Mouse (Mus musculus) kidney, embryonic 14.5 days (tissue): ENCODE results near the gene Cpvl. TPM values are rescaled to one million over a fixed set of nuclear protein-coding genes. Genes with fewer than 3 reads are reported as not detected.

Experiments
- ATAC-seq: fragments of 200-750 bp; cut with Nextera tagmentation; 2 replicates; pipeline ENCODE4 v1.8.0; 2017; ENCODE audit warnings: moderate number of reproducible peaks, mild to moderate bottlenecking, moderate TSS enrichment, moderate library complexity; ENCODE audit not compliant: low FRiP score, low TSS enrichment
- H3K27ac ChIP-seq: fragments of 300-500 bp; sonication (generic); 2 replicates; pipeline ENCODE4 v1.5.1; 2014; ENCODE audit warnings: low read depth, mild to moderate bottlenecking, low read length, moderate library complexity, mixed read lengths
- H3K27me3 ChIP-seq: fragments of 300-500 bp; sonication (generic); 2 replicates; pipeline ENCODE4 v1.6.1; 2014; ENCODE audit warnings: mild to moderate bottlenecking, low read length; ENCODE audit not compliant: control insufficient read depth, insufficient read depth
- H3K36me3 ChIP-seq: fragments of 300-500 bp; sonication (generic); 2 replicates; pipeline ENCODE4 v1.6.1; 2014; ENCODE audit warnings: low read length, mixed read lengths; ENCODE audit not compliant: control insufficient read depth, insufficient read depth
- H3K4me1 ChIP-seq: fragments of 300-500 bp; sonication (generic); 2 replicates; pipeline ENCODE4 v1.6.1; 2014; ENCODE audit warnings: low read length, mixed read lengths; ENCODE audit not compliant: control insufficient read depth, insufficient read depth
- H3K4me2 ChIP-seq: fragments of 300-500 bp; sonication (generic); replicated peaks from 2 replicates; pipeline ENCODE4 v1.6.1; 2014; ENCODE audit warnings: low read depth, mild to moderate bottlenecking, low read length
- H3K4me3 ChIP-seq: fragments of 300-500 bp; sonication (generic); 2 replicates; pipeline ENCODE4 v1.5.1; 2014; ENCODE audit warnings: mild to moderate bottlenecking, low read length
- H3K9ac ChIP-seq: fragments of 300-500 bp; sonication (generic); 2 replicates; pipeline ENCODE4 v1.6.1; 2014; ENCODE audit warnings: low read depth, mild to moderate bottlenecking, low read length, moderate library complexity
- H3K9me3 ChIP-seq: fragments of 300-500 bp; sonication (generic); 2 replicates; pipeline ENCODE4 v1.6.1; 2016; ENCODE audit warnings: low read length; ENCODE audit not compliant: control insufficient read depth
- WGBS: fragments of 180-500 bp; shearing (Covaris S2); extraction: QIAGEN DNeasy Blood & Tissue Kit; methylation state at CpG from one replicate; pipeline ENCODE4 v1.1.7; 2014; 5-methylcytosine and 5-hydroxymethylcytosine counted together
- polyA plus RNA-seq: library from polyadenylated mRNA; unstranded; fragments of >200 nt; fragmentation: Nextera tagmentation; extraction: Ambion mirVana; gene quantifications from 2 replicates; pipeline ENCODE4 v1.2.1, GENCODE M21; 2014

The Cpvl gene
- polyA plus RNA-seq, 1 experiment from 2014 or later, result 0.32 TPM

DNA sequence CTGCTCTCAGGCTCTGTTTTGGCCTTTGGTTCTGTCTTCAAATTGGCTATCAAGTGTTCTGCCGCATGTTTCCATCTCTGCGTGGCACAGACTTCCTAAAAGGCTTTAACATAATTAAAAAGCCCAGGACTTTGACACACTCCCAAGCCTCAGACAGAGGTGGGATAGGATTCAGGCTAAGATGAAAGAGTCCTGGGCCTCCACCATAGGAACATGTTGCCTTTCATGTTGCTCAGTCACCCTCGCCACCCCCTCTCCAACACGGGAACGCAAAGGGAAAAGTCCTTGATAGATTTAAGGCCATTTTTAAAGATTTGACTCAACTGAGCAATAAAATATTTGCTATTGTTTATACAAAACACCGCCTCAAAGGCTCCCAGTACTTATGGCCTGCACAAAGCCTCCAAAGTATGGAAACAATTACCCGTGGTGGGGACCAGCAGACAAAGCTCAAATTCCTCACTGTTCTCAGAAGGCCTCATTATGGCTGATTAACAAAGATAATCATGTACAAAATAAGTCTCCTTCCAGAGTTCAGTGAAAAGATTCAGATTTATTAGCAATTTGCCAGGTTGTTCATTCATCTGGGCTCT is 80.5 kb downstream of the Cpvl start:
- H3K9ac ChIP-seq, result no peak overlapping the region
- H3K27ac ChIP-seq, result peak overlapping the region; percentile 39; the same call in 1 of the 2 replicates
- no peak overlapping the region for H3K4me3 ChIP-seq
- no peaks in the 10 kb centered on the region for H3K36me3 ChIP-seq
- H3K4me1 ChIP-seq, result peaks cover 10% of the 10 kb centered on the region
- no peak overlapping the region for H3K4me2 ChIP-seq
- no peaks in the 10 kb centered on the region for H3K27me3 ChIP-seq
- 22% methylated on average over 7 of the region's 7 CpGs for WGBS
- no peaks in the 10 kb centered on the region for H3K9me3 ChIP-seq
- peak; percentile 62; the same call in 1 of the 2 replicates for ATAC-seq

DNA sequence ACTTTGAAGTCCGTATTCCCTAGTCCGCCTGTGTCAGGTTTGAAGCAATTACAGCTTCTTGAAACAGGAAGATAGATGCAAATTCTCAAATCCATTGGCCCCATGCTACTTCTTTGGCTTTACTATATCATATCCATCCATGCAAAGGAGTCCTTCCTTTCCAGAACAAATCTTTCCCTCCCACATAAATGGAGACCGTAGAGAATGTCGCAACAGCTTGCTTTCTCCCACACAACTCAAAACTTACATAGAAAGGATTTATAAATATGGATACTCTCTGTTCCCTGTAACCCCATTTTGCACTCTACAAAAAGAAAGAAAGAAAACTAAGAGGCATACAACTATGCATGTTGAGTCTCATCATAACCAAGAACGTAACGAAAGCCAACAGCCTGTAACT is 81.3 kb downstream of the Cpvl start:
- Histone ChIP-seq H3K27me3 (no peaks in the 10 kb centered on the region), H3K27ac (no peak overlapping the region; the same call in 1 of the 2 replicates), H3K9ac (no peak overlapping the region), H3K4me3 (no peak overlapping the region), H3K4me1 (peaks cover 10% of the 10 kb centered on the region), H3K36me3 (no peaks in the 10 kb centered on the region), H3K9me3 (no peaks in the 10 kb centered on the region), H3K4me2 (no peak overlapping the region)
- no peak for ATAC-seq
- WGBS, result 86% methylated on average over 6 of the region's 6 CpGs

DNA sequence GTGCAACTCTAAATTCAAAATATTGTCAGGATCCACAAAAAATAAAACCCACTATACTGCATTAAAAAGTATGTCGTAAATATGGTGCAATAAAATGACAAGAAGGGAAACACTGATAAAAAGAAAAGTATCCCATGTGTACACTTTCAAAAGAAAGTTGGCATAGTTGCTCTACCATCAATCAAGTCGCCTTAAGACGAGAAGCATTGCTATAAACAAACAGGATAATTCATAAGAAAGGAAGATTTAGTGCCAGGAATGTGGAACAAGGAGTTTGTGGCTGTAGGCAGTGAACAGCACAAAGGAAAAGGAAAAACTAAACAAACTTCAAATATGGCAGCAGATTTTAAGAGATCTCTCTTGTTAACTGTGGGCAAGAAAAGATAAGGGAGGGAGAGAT is 84.7 kb downstream of the Cpvl start:
- Histone ChIP-seq H3K9ac (no peak overlapping the region), H3K27me3 (no peaks in the 10 kb centered on the region), H3K4me3 (no peak overlapping the region), H3K4me2 (no peak overlapping the region), H3K9me3 (no peaks in the 10 kb centered on the region), H3K4me1 (peaks cover 11% of the 10 kb centered on the region), H3K36me3 (no peaks in the 10 kb centered on the region), H3K27ac (peak overlapping the region; percentile 20; the same call in 1 of the 2 replicates)
- 56% methylated on average over 3 of the region's 3 CpGs for WGBS
- ATAC-seq, result no peak

DNA sequence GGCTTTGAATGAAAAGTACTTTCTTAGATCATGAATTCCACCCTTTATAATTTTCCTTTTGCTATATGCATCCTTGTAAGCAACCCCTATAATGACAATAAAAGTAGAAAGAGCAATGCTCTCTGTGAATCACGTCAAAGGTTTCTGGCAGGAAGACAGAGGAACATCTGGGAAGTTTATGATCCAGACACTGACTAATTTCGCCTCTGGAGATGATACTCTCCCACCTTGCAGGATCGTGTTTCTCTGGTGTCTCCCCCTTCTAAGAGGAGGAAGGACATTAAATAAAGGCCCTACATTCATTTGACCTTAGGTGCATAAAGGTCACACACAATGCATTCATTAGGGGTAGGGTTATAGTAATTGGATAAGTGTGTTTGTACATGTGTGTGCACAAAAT is 87.4 kb downstream of the Cpvl start:
- WGBS, result 25% methylated on average over 3 of the region's 3 CpGs
- peak; percentile 73; the same call in 1 of the 2 replicates for ATAC-seq
- Histone ChIP-seq H3K9me3 (no peaks in the 10 kb centered on the region), H3K9ac (no peak overlapping the region), H3K36me3 (no peaks in the 10 kb centered on the region), H3K4me3 (no peak overlapping the region), H3K4me2 (no peak overlapping the region), H3K4me1 (0 out of 2 replicates have a peak, but pooled peaks cover 5% of the 10 kb centered on the region), H3K27me3 (no peaks in the 10 kb centered on the region), H3K27ac (no peak overlapping the region; the same call in 1 of the 2 replicates)

DNA sequence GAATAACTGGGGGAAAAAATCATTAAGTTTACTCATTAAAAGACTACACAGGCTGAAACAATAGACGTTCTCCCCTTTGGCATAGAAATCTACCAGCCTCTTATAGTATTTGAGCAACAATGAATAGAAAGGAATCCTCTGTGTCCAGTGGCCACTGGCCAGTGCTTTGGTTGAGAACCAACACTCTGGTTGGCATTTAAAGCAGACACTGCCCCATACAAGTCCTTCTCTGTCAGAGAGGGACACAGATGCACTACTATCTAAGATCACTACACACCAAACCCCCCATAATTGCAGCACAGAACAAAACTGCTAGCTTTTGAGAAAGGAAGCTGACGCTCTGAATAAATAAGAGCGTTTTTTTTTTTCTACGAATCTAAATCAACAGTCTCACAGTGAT is 93.5 kb downstream of the Cpvl start:
- H3K9ac ChIP-seq, result no peak overlapping the region
- H3K4me1 ChIP-seq, result peaks cover 38% of the 10 kb centered on the region
- H3K9me3 ChIP-seq, result no peaks in the 10 kb centered on the region
- no peaks in the 10 kb centered on the region for H3K36me3 ChIP-seq
- WGBS, result 68% methylated on average over 4 of the region's 4 CpGs
- ATAC-seq, result no peak
- H3K4me2 ChIP-seq, result no peak overlapping the region
- no peak overlapping the region for H3K4me3 ChIP-seq
- no peak overlapping the region for H3K27ac ChIP-seq
- H3K27me3 ChIP-seq, result no peaks in the 10 kb centered on the region

DNA sequence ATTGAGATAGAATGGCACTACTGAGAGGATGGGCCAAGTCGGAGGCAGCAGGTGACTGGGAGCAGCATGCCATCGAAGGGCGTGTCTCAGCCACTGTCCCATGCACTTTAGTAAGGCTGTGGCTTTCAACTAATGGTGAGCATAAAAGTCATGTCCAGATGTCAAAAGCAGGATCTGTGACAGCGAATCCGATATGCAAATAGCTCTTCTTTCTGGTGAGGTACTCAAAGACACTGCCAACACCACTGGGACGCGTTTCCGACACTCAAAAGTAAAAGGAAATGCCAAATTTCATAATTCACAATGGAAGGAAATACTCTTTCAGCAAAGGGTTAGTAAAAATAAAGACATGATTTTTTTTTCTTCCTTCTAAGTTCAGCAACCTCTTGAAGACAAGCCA is 94.0 kb downstream of the Cpvl start:
- H3K9me3 ChIP-seq, result no peaks in the 10 kb centered on the region
- H3K9ac ChIP-seq, result no peak overlapping the region
- H3K27me3 ChIP-seq, result no peaks in the 10 kb centered on the region
- H3K4me3 ChIP-seq, result no peak overlapping the region
- no peak overlapping the region for H3K4me2 ChIP-seq
- H3K36me3 ChIP-seq, result no peaks in the 10 kb centered on the region
- ATAC-seq, result no peak
- H3K27ac ChIP-seq, result no peak overlapping the region
- H3K4me1 ChIP-seq, result peaks cover 38% of the 10 kb centered on the region
- WGBS, result 85% methylated on average over 8 of the region's 8 CpGs

DNA sequence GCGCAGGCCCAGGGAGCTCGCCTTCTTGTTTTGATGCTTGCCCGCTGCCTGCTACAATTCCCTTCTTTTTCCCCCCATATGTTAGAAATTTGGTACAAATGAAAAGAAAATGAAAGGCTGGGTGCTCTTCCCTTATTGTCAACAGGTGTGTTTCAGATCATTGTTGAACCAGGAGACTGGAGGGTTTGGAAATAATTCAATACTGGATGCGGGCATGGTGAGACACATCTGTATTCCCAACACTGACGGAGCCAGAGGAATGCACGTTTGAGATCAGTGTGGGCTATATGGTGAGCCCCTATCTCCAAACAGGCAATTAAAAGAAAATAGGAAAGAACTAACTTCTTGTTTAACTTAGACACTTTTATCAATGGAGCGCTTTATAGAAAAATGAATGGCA is 95.1 kb downstream of the Cpvl start:
- no peak for ATAC-seq
- Histone ChIP-seq H3K4me2 (no peak overlapping the region), H3K9ac (no peak overlapping the region), H3K9me3 (no peaks in the 10 kb centered on the region), H3K27me3 (no peaks in the 10 kb centered on the region), H3K4me3 (no peak overlapping the region), H3K36me3 (no peaks in the 10 kb centered on the region), H3K4me1 (peaks cover 38% of the 10 kb centered on the region), H3K27ac (no peak overlapping the region)
- WGBS, result 69% methylated on average over 7 of the region's 7 CpGs

DNA sequence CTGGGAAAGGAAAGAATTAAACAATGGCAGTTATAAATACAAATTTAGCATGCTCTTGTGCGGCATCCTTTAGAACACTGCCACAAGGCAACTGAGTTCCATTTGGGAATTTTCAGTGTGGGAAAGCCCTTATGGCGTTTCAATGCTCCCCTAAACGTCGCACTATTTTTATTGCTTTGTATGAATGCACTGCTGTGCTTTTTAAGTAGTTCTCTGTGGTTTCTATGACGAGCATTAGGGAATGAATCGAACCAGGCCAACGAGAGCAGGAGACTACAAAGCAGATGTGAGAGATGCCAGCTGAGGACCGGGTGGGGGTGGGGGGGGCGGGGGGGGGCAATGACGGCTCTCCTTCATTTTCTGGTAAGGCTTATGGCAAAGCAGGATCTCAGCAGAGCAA is 96.8 kb downstream of the Cpvl start:
- Histone ChIP-seq H3K27ac (no peak overlapping the region), H3K36me3 (no peaks in the 10 kb centered on the region), H3K9ac (no peak overlapping the region), H3K9me3 (no peaks in the 10 kb centered on the region), H3K4me2 (peak overlapping the region; percentile 41; the same call in 1 of the 2 replicates), H3K27me3 (no peaks in the 10 kb centered on the region), H3K4me1 (peaks cover 38% of the 10 kb centered on the region), H3K4me3 (no peak overlapping the region)
- no peak for ATAC-seq
- 32% methylated on average over 10 of the region's 10 CpGs for WGBS

DNA sequence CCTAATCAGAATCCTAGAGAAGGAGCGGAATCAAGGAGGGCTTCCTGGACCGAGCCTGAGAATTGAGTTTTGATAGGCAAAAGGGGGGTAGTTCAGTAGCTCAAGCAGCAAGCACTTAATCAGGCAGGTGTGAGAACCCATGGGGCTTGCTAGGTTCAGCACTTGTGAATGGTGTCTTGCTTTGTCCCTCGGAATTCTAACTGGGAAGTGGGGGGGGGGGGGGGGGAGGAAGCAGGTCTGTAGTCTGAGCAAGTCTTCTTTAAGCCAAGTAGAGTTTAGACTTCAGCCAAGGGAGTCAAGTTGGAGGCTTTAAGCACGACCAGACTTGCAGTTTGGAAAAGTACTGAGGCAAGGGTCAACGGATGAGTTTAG is 97.2 kb downstream of the Cpvl start:
- no peaks in the 10 kb centered on the region for H3K27me3 ChIP-seq
- H3K27ac ChIP-seq, result peak overlapping the region; percentile 67
- peak overlapping the region; percentile 9; the same call in 1 of the 2 replicates for H3K4me3 ChIP-seq
- 26% methylated on average over 5 of the region's 5 CpGs for whole genome bisulfite sequencing
- no peaks in the 10 kb centered on the region for H3K9me3 ChIP-seq
- H3K9ac ChIP-seq, result peak overlapping the region; percentile 4; the same call in 1 of the 2 replicates
- H3K36me3 ChIP-seq, result no peaks in the 10 kb centered on the region
- peaks cover 38% of the 10 kb centered on the region for H3K4me1 ChIP-seq
- ATAC-seq, result no peak
- peak overlapping the region; percentile 41 for H3K4me2 ChIP-seq
